Mouse (Mus musculus): ENCODE results near the gene Eif4e2.

Eif4e2 gene

GRCm38 (mm10) chr1:87259316-87259715 lies 45.6 kb downstream of the Eif4e2 start:
- no peak for DNase-seq (ENCODE audit: low spot score in 2 of 2)

DNA sequence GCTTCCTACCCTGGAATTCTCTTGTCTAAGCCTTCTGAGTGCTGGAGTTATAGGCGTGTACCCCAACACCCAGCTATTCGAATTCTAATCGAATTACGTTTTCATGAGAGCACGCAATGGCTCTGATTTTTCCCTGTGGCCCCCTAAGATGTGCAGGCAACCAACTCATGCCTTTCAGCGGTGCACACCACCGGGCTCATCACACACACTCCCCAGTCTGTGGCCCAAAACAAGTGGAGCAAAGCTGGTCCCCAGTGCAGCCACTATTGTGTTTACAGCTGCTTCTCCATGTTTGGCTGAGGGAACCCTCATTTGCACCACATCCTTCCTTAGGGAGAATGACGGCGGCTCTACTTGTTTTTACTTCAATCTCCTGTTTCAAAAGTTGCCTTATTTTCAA lies 49.5 kb downstream of the Eif4e2 start:
- DNase-seq (ENCODE audit: low spot score in 2 of 2), result no peak

DNA sequence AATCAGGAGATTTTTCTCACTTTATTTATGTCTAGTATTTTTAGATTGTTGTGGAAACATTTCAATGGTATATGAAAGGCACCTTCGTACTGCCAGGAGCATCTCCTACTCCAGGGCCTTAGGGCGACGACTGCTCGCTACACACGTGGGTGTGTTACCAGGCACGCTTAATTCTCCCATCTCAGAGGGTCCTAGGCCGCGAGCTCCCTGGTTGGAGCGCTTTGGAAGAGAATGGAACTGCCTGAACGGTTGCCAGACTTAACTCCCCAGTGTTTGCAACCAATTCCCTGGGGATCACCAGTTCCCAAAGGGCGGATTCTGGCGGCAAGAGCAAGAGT lies 50.1 kb downstream of the Eif4e2 start:
- no peak for DNase-seq (ENCODE audit: low spot score in 2 of 2)

- DNase-seq (ENCODE audit: low spot score in 2 of 2), result no peak
Observed at GRCm38 (mm10) chr1:87264134-87265006, 50.7 kb downstream of the Eif4e2 start, which contains the start of gene Efhd1. TSS of gene Efhd1 (plus strand) at chr1:87264363.

DNA sequence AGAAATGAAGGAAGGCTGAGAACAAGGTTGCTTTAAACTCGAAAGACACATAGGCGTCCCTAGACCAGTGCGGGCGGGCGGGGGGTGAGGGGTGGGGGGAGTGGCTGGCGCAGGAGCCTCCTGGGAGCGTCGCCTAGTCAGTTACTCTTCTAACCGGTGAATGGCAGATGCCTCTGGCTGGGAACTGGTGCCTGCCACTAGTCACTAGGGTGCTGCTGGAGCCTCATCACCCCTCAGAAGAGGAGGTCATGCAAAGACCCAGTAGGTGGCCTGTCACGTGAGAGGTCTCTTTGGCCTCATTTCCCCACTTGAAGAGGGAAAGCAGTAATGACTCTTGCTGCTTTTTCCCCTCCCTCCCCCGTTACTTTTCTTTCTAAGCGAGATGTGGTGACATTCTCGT lies 51.5 kb downstream of the Eif4e2 start:
- DNase-seq (ENCODE audit: low spot score in 2 of 2), result no peak

GRCm38 (mm10) chr1:87266296-87267090 lies 52.8 kb downstream of the Eif4e2 start:
- DNase-seq (ENCODE audit: low spot score in 2 of 2), result no peak

- DNase-seq (ENCODE audit: low spot score in 2 of 2), result no peak
Observed at GRCm38 (mm10) chr1:87270204-87270603, 56.5 kb downstream of the Eif4e2 start.

DNA sequence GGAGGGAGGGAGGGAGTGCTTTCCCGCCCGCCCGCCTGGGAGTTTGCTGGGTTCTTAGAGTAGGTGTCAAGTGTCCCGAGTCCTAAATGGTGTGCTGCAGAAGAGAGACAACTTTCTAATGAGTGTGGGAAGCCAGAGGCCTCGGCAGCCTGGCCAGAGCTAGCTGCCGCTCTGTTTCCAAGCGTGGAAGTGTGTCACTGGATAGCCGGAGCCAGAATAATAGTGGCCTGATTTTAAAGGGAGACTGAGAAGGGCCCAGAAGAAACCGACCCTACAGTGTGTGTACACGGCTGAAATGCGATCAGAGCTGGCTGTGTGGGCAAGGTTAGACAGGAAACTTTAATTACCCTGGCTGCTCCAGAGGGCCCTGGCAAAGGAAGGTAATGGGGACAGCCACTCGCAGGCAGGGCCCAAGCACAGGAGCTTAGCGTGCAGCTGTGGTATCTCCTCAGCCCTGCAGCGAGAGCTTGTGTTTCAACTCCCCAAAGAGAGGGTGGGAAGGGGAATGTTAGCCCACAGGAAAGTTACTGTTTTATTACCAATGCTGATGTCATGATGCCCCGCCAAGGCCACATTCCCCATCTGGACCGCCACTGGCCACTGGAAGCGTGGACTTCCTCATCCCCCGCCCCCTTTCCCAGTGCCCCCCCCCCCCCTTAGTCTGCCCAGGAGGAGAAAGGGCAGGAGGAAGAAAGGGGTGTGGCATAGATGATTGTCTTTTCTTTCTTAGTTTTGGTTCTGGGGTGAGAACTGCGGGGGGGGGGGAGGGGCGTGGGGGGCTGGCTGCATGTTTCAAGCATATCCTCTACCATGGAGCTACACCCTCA lies 57.1 kb downstream of the Eif4e2 start:
- DNase-seq (ENCODE audit: low spot score in 2 of 2), result peak in 1 of 2 experiments; percentile 30

DNA sequence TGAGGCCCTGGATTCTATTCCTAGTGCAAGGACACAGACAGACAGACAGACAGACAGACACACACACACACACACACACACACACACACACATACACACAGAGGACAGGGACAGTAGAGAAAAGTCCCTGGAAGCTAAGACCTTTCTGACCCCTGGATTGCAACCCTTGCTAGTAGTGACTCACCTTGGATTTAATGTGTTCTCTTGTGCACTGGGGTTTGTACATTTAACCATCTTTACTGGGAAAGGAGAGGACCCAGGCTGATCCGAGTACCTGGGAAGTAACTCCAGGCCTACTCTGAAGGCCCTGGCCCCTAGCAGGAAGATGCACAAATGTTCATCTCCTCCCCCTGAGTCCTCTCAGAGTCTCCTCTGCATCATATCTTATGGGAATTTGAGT lies 57.9 kb downstream of the Eif4e2 start:
- DNase-seq (ENCODE audit: low spot score in 2 of 2), result no peak

- DNase-seq (ENCODE audit: low spot score in 2 of 2), result no peak
Observed at GRCm38 (mm10) chr1:87272462-87272861, 58.7 kb downstream of the Eif4e2 start.

- peak in 1 of 2 experiments; percentile 35 for DNase-seq (ENCODE audit: low spot score in 2 of 2)
Observed at GRCm38 (mm10) chr1:87273514-87273942, 59.8 kb downstream of the Eif4e2 start.

GRCm38 (mm10) chr1:87274134-87274533 lies 60.4 kb downstream of the Eif4e2 start:
- DNase-seq (ENCODE audit: low spot score in 2 of 2), result no peak

DNA sequence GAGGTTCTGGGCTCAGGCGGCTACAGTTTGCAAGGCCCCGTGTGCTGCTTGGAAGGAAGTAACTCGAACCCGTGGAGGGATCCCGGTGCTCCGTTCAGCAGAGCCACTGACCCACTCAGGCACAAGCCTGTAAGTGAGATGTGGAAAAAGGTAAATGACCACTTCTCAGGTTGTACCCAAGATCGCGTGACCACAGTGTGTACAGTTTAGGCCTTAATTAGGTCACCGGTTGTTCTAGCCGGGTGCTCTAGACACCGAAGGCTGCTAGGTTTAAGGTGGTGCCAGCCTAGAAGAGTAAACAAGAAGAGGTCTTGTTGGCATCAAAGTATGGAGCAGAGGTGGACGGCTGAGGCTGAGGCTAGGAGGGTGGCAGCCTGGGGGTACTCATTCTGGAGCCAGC lies 61.4 kb downstream of the Eif4e2 start:
- DNase-seq (ENCODE audit: low spot score in 2 of 2), result no peak

DNA sequence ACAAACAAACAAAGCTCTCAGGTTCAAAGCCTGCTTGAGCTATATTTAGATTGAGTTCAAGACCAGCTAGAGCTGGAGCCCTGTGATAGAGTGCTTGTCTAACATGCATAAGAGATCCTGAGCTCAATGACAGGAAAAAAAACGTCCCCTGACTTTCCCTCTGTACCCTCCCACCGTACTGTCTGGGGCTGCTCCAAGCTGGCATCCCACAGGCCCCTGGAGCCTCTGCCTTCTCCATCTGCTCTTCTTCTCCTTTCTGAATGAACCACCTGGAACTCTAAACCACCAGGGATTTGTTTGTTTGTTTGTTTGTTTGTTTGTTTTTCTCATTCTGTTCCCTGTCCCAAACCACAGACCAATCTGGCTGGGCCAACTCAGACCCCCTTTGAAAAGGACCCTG lies 62.3 kb downstream of the Eif4e2 start:
- DNase-seq (ENCODE audit: low spot score in 2 of 2), result no peak

DNA sequence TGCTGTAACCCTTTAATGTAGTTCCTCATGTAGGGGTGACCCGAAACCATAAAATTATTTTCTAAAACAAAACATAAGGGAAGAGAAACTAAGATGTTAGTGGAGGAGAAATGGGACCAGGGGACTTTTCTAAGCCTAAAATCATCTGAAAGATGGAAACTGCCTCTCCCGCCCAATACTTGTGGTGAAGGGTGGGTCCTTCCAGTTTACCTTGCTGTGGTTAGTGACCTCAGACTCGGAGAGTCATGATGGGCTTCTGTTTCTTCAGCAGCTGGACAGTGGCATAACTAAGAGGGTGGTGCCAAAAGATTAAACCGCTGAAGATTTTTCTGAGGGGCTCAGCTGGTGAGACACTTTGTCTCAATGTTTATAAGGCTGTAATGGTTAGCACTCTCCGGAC lies 66.6 kb downstream of the Eif4e2 start:
- no peak for DNase-seq (ENCODE audit: low spot score in 2 of 2)

- no peak for DNase-seq (ENCODE audit: low spot score in 2 of 2)
Observed at GRCm38 (mm10) chr1:87281599-87282412, 68.1 kb downstream of the Eif4e2 start.

- no peak for DNase-seq (ENCODE audit: low spot score in 2 of 2)
Observed at GRCm38 (mm10) chr1:87282413-87282788, 68.7 kb downstream of the Eif4e2 start.

DNA sequence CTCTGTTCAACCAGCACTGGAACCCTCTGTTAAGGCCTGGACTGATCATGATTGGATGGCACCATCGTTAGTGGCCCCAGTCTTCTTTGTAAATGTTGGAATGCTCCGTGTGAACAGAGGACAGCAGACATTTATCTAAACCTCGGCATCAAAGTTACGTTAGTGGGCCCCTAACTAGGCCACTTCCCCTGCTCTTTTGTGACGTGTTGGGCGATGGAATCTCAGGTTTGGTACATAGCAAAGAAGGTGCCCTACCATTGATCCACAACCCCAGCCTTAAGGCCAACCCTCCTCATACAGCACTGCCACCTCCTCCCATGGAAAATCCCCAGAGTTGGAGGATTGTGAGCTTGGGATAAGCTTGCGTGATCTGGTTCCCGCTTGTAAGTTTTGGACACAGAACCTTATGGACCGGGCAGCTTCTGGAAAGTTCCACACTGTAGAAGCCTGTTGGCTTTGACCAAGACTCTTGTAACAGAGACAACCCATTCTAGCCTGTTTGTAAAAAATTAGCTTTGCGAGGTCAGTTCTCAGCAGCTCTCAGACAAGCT lies 69.8 kb downstream of the Eif4e2 start:
- no peak for DNase-seq (ENCODE audit: low spot score in 2 of 2)

DNA sequence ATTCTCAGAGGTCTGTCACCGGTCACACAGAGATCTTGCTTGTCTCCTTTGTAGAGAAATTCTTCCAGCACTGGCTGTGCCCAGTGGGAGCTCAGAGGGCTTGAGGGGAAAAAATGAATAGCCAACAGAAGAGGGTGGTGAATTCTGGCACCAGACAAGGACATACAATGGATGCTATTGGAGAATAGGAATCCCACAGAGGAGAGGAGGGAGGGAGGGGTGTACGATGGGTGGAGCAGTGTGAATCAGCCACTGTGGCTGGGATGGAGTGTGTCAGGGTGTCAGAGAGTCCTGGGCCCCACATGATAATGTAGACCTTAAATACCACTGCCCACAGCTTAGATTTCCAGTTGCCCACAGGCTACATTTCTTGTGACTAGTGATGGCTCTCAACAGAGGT lies 73.4 kb downstream of the Eif4e2 start:
- no peak for DNase-seq (ENCODE audit: low spot score in 2 of 2)
